Mouse (Mus musculus) embryonic facial prominence, embryonic 14.5 days (tissue): ENCODE results near the gene Ptprt. TPM values are rescaled to one million over a fixed set of nuclear protein-coding genes. Genes with fewer than 3 reads are reported as not detected.

Source experiments
- ATAC-seq: fragments of 200-750 bp; cut with Nextera tagmentation; 2 replicates; pipeline ENCODE4 v1.8.0; 2017; ENCODE audit warnings: low read depth, moderate number of reproducible peaks, moderate TSS enrichment
- DNase-seq: peaks from one replicate; pipeline ENCODE4 v3.0.0-alpha.2; 2015; ENCODE audit warnings: low spot score
- H3K27ac ChIP-seq: fragments of 300-500 bp; sonication (generic); replicated peaks from 2 replicates; pipeline ENCODE4 v1.5.1; 2014; ENCODE audit warnings: low read depth, mild to moderate bottlenecking, low read length, moderate library complexity
- H3K27me3 ChIP-seq: fragments of 300-500 bp; sonication (generic); replicated peaks from 2 replicates; pipeline ENCODE4 v1.6.1; 2014; ENCODE audit warnings: low read length; ENCODE audit not compliant: control insufficient read depth, insufficient read depth
- H3K36me3 ChIP-seq: fragments of 300-500 bp; sonication (generic); 2 replicates; pipeline ENCODE4 v1.6.1; 2014; ENCODE audit warnings: low read length, mixed read lengths; ENCODE audit not compliant: control insufficient read depth, insufficient read depth
- H3K4me1 ChIP-seq: fragments of 300-500 bp; sonication (generic); 2 replicates; pipeline ENCODE4 v1.6.1; 2014; ENCODE audit warnings: antibody characterized with exemption, low read length; ENCODE audit not compliant: control insufficient read depth, insufficient read depth
- H3K4me2 ChIP-seq: fragments of 300-500 bp; sonication (generic); 2 replicates; pipeline ENCODE4 v1.6.1; 2014; ENCODE audit warnings: low read depth, mild to moderate bottlenecking, low read length, moderate library complexity, mixed read lengths
- H3K4me3 ChIP-seq: fragments of 300-500 bp; sonication (generic); 2 replicates; pipeline ENCODE4 v1.5.1; 2014; ENCODE audit warnings: low read depth, mild to moderate bottlenecking, low read length
- H3K9ac ChIP-seq: fragments of 300-500 bp; sonication (generic); 2 replicates; pipeline ENCODE4 v1.6.1; 2014; ENCODE audit warnings: low read depth, mild to moderate bottlenecking, low read length, moderate library complexity, mixed read lengths
- H3K9me3 ChIP-seq: fragments of 300-500 bp; sonication (generic); 2 replicates; pipeline ENCODE4 v1.6.1; 2016; ENCODE audit warnings: low read length; ENCODE audit not compliant: control insufficient read depth
- WGBS: fragments of 180-500 bp; shearing (Covaris S2); extraction: QIAGEN DNeasy Blood & Tissue Kit; methylation state at CpG from one replicate; pipeline ENCODE4 v1.1.7; 2014; 5-methylcytosine and 5-hydroxymethylcytosine counted together
- polyA plus RNA-seq: library from polyadenylated mRNA; unstranded; fragments of >200 nt; fragmentation: Nextera tagmentation; extraction: Ambion mirVana; gene quantifications from 2 replicates; pipeline ENCODE4 v1.2.1, GENCODE M21; 2014

The Ptprt gene
- polyA plus RNA-seq, 1 experiment from 2014 or later: 3.0 TPM

DNA sequence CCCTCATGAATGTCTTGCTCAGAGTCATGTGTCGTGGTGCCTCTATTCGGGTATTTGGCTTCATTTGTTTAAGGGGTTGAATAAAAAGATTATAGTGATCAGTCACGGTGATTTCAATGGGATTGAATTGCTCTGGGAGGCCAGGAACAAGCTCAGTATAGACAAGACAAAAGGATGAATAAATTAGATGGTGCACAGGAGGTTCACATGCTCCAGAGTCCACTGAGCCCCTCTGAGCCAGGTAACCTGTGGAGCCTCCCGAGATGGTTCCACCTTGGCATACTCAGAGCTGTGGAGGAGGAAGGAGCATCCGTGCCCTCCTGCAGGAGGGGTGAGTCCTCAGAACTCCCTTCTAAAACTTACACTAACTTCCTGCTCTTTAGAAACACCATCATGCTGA lies 26.0 kb downstream of the Ptprt start:
- no peak for DNase-seq
- ATAC-seq: no peak
- Histone ChIP-seq H3K4me2 (no peak overlapping the region), H3K27me3 (no peaks in the 10 kb centered on the region), H3K4me3 (no peak overlapping the region), H3K4me1 (peaks cover 4% of the 10 kb centered on the region; the same call in 1 of the 2 replicates), H3K36me3 (no peaks in the 10 kb centered on the region), H3K9me3 (no peaks in the 10 kb centered on the region), H3K9ac (no peak overlapping the region), H3K27ac (no peak overlapping the region)
- WGBS: 72% methylated on average over 5 of the region's 5 CpGs

GRCm38 (mm10) chr2:162626076-162626475 lies 34.9 kb downstream of the Ptprt start:
- H3K4me1 ChIP-seq: no peaks in the 10 kb centered on the region
- H3K4me3 ChIP-seq: no peak overlapping the region
- H3K27ac ChIP-seq: no peak overlapping the region
- no peaks in the 10 kb centered on the region for H3K9me3 ChIP-seq
- DNase-seq (no peak), ATAC-seq (no peak)
- H3K4me2 ChIP-seq: no peak overlapping the region
- H3K27me3 ChIP-seq: no peaks in the 10 kb centered on the region
- H3K9ac ChIP-seq: no peak overlapping the region
- no peaks in the 10 kb centered on the region for H3K36me3 ChIP-seq
- WGBS: 92% methylated on average over 3 of the region's 3 CpGs

- Histone ChIP-seq H3K9me3 (no peaks in the 10 kb centered on the region), H3K4me2 (no peak overlapping the region), H3K9ac (no peak overlapping the region), H3K36me3 (no peaks in the 10 kb centered on the region), H3K4me1 (no peaks in the 10 kb centered on the region), H3K27ac (no peak overlapping the region), H3K27me3 (no peaks in the 10 kb centered on the region), H3K4me3 (no peak overlapping the region)
- 94% methylated on average over 3 of the region's 3 CpGs for WGBS
- DNase-seq (no peak), ATAC-seq (no peak)
Measured at GRCm38 (mm10) chr2:162624707-162625106, 36.2 kb downstream of the Ptprt start.

DNA sequence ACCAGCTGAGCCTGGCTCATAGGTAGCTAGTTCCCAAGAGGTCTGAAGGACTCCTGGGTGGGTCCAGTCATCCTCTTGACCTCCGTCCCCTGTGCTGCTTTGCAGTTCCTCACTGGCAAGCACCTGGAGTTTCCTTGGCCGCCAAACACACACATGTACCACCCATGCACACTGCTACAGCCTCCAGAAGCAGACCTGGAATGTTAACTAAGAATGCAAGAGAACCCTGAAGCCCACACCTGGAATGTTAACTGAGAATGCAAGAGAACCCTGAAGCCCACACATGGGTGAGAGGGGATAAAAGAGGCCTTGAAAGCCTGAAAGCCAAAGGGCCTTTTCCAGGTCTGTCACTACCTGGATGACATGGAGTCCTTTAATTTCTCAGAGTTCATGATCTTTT lies 46.7 kb downstream of the Ptprt start:
- Histone ChIP-seq H3K4me2 (no peak overlapping the region), H3K36me3 (no peaks in the 10 kb centered on the region), H3K9ac (no peak overlapping the region), H3K4me1 (no peaks in the 10 kb centered on the region), H3K27me3 (no peaks in the 10 kb centered on the region), H3K9me3 (no peaks in the 10 kb centered on the region), H3K4me3 (no peak overlapping the region), H3K27ac (no peak overlapping the region)
- no peak for DNase-seq
- whole genome bisulfite sequencing: 84% methylated on average over 2 of the region's 2 CpGs
- no peak for ATAC-seq

- no peak for DNase-seq
- H3K36me3 ChIP-seq: no peaks in the 10 kb centered on the region
- H3K9me3 ChIP-seq: no peaks in the 10 kb centered on the region
- H3K4me1 ChIP-seq: no peaks in the 10 kb centered on the region
- H3K27ac ChIP-seq: no peak overlapping the region
- H3K4me2 ChIP-seq: no peak overlapping the region
- H3K9ac ChIP-seq: no peak overlapping the region
- ATAC-seq: no peak
- no peak overlapping the region for H3K4me3 ChIP-seq
- WGBS: 68% methylated on average over 4 of the region's 4 CpGs
- no peaks in the 10 kb centered on the region for H3K27me3 ChIP-seq
Measured at GRCm38 (mm10) chr2:162613480-162613879, 47.5 kb downstream of the Ptprt start.

- H3K4me3 ChIP-seq: no peak overlapping the region
- H3K27ac ChIP-seq: no peak overlapping the region
- H3K27me3 ChIP-seq: no peaks in the 10 kb centered on the region
- H3K9me3 ChIP-seq: no peaks in the 10 kb centered on the region
- no peak overlapping the region for H3K4me2 ChIP-seq
- H3K36me3 ChIP-seq: no peaks in the 10 kb centered on the region
- no peak overlapping the region for H3K9ac ChIP-seq
- WGBS: 95% methylated on average over 5 of the region's 5 CpGs
- no peaks in the 10 kb centered on the region for H3K4me1 ChIP-seq
- ATAC-seq (no peak), DNase-seq (no peak)
Measured at GRCm38 (mm10) chr2:162602721-162603120, 58.2 kb downstream of the Ptprt start.

DNA sequence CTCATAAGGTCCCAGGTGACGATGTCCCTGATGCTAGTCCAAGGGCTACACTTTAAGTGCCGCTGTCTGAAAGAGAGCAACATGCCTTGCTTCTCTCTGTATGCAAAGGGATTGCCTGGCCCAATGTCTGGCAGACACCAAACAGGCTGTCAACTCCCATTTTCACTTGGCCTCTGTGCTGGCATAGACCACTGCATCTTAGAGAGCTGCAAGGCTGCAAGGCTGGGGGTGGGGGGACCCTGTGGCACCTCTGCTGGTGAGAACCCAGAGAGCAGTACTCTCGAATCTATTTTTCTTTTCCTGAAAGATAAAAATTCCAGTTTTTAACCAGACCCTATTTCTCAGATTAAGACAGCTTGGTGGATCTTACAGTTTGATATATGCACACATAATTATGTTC lies 69.6 kb downstream of the Ptprt start:
- Histone ChIP-seq H3K27ac (no peak overlapping the region), H3K4me2 (no peak overlapping the region), H3K4me1 (no peaks in the 10 kb centered on the region), H3K9ac (no peak overlapping the region), H3K4me3 (no peak overlapping the region), H3K27me3 (no peaks in the 10 kb centered on the region), H3K36me3 (no peaks in the 10 kb centered on the region), H3K9me3 (no peaks in the 10 kb centered on the region)
- no peak for DNase-seq
- WGBS: 76% methylated on average over 3 of the region's 3 CpGs
- ATAC-seq: no peak

GRCm38 (mm10) chr2:162581651-162582050 lies 79.3 kb downstream of the Ptprt start:
- no peak overlapping the region for H3K27ac ChIP-seq
- 0 out of 2 replicates have a peak, but pooled peaks cover 2% of the 10 kb centered on the region for H3K9me3 ChIP-seq
- no peak overlapping the region for H3K4me2 ChIP-seq
- H3K4me1 ChIP-seq: no peaks in the 10 kb centered on the region
- H3K36me3 ChIP-seq: no peaks in the 10 kb centered on the region
- no peak for DNase-seq
- 67% methylated on average over 4 of the region's 4 CpGs for WGBS
- ATAC-seq: no peak
- no peaks in the 10 kb centered on the region for H3K27me3 ChIP-seq
- no peak overlapping the region for H3K9ac ChIP-seq
- no peak overlapping the region for H3K4me3 ChIP-seq

GRCm38 (mm10) chr2:162577819-162578218 lies 83.1 kb downstream of the Ptprt start:
- H3K27me3 ChIP-seq: no peaks in the 10 kb centered on the region
- no peak for DNase-seq
- WGBS: 93% methylated on average over 7 of the region's 7 CpGs
- no peak for ATAC-seq
- H3K4me3 ChIP-seq: no peak overlapping the region
- no peaks in the 10 kb centered on the region for H3K4me1 ChIP-seq
- H3K27ac ChIP-seq: no peak overlapping the region
- H3K4me2 ChIP-seq: no peak overlapping the region
- no peak overlapping the region for H3K9ac ChIP-seq
- no peaks in the 10 kb centered on the region for H3K9me3 ChIP-seq
- H3K36me3 ChIP-seq: no peaks in the 10 kb centered on the region
